Mouse (Mus musculus): ENCODE measurements at regions not wholly inside any gene's neighbourhood (a gene's known extent, or its start where the extent isn't known, plus 50 kb on each side); places are given as distances from the start of the nearest gene placed in this dataset.

DNA sequence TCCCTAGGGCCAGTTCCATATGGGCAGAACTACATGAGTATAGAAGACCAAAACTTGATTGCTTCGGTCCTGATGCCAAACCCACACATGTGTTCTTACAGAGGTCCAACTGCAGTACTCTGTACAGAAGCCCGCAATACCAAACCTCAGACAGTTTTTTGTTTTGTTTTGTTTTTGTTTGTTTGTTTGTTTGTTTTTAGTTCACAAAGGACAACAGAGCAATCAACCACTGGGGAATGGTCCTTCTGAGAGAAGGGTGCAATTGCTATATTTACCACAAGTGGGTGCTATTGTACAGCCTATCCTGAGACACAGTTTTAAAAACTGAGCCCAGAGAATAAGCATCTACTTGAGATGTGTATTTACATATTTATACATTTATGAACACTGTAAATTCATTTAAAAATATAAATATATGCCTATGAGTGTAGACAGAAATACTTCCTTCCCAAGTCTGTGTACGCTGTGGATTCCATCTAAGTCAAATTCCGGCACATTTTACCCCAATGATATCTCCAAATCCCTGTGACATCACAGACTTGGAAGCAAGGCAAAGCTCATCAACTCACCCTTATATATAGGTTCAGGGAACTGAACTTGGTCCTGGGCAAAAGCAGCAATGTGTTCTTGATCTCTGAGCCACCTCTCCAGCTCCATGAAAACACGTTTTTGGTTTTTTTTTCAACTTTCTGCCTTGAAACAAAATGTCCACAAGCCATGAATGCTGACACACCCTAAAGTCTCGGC is 101.3 kb upstream of the A26c2 start:
- peak; percentile 14 for DNase-seq

DNA sequence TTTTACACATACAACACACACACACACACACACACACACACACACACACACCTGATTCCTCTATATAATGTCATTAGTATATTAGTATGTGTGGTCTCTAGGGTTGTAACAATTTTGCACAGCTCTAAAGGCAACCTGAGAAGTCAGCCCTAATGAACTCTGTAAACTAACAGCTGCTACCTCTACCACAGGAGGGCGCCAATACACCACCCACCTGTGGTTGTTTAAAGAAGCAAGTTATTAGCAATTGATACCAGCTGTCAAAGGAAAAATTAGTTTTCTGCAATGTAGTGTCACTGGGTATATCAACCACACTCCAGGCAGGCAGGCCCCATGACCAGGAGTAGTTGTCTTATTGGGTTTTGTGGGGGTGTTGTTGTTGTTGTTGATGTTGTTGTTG is 98.8 kb upstream of the A26c2 start:
- peak; percentile 25 for DNase-seq

GRCm38 (mm10) chr7:62894337-62894736 is 70.9 kb upstream of the A26c2 start:
- no peak for DNase-seq

- DNase-seq, result peak; percentile 25
Measured at GRCm38 (mm10) chr7:62877033-62877432, 53.6 kb upstream of the A26c2 start.
